Mouse (Mus musculus) lung, adult 2 months (tissue): ENCODE data around the gene Pfdn2. TPM values are rescaled to one million over a fixed set of nuclear protein-coding genes. Genes with fewer than 3 reads are reported as not detected.

Experiments
- DNase-seq: peaks from one replicate; pipeline ENCODE4 v3.0.0; 2022
- H3K4me1 ChIP-seq: fragments of 200-500 bp; 2 replicates; pipeline ENCODE4 v1.6.1; 2011; ENCODE audit warnings: low read length; ENCODE audit not compliant: control insufficient read depth, insufficient read depth
- H3K4me3 ChIP-seq: fragments of 200-500 bp; replicated peaks from 2 replicates; pipeline ENCODE3; 2011; ENCODE audit warnings: low read depth, mild to moderate bottlenecking, control low read depth, low read length; ENCODE audit errors: extremely low read depth
- CTCF ChIP-seq: fragments of 200-500 bp; IDR thresholded peaks from 2 replicates; pipeline ENCODE4 v1.5.1; 2011; ENCODE audit warnings: mild to moderate bottlenecking, low read length, control low read depth; ENCODE audit not compliant: insufficient read depth
- POLR2A ChIP-seq: fragments of 200-500 bp; IDR thresholded peaks from 2 replicates; pipeline ENCODE4 v1.6.1; 2011; ENCODE audit warnings: low read depth, mild to moderate bottlenecking, control low read depth, low read length, borderline replicate concordance; ENCODE audit errors: extremely low read depth
- WGBS: fragments of 180-500 bp; shearing (Covaris S2); methylation state at CpG from one replicate; pipeline ENCODE4 v1.1.7; 2018; 5-methylcytosine and 5-hydroxymethylcytosine counted together
- polyA plus RNA-seq: library from polyadenylated mRNA; depleted of rRNA; stranded (reverse); fragments of >200 nt; gene quantifications from 2 replicates; pipeline ENCODE4 v1.2.3, GENCODE M21; 2012

The Pfdn2 gene
- polyA plus RNA-seq, 1 experiment, result 20.0 TPM

DNA sequence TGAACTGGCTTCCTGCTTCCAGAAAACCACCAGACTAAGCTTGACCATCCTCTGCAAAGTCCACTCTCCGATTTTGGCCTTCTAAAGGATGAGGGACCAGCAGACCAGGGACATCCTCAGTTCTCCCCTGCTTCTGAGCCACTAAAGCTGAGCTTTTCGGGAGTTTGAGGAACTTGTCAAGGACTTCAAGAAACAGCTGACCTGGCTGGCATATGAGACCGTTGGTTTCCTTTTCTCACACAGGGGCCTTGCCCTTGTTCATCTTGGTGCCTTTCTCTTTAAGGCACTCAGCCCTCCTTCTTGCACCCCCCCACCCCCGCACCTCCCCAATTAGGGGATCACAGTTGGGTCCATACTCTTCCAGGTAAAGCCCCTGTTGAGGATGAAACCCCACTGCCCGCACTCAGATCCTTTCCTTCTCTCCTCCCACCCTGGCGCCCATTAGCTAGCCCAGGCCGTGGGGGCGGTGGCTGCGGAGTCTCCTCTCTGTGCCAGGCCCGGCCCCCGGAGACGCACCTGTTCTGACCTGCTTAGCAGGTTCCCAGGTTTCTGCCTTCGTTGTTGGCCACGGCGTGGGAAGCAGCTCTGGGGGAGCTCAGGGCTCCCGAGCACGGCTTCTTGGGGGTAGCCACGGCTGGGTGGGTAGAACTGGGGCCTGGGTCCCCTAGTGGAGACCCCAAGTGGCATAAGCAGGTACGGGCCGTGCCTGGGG, 24.5 kb downstream of the Pfdn2 start, which contains the start of gene Nectin4:
Gene Nectin4 (plus strand): TSS at position 255 of the 712 bp plus-strand sequence.
- peaks cover 3% of the 10 kb centered on the region; the same call in 1 of the 2 replicates for H3K4me1 ChIP-seq
- WGBS, result 30% methylated on average over 20 of the region's 20 CpGs
- peak within 1 kb of the TSS; percentile 46 for H3K4me3 ChIP-seq
- TF ChIP-seq POLR2A (peak; percentile 64; the same call in 1 of the 2 replicates), CTCF (no peak)
- peak; percentile 71 for DNase-seq

GRCm38 (mm10) chr1:171372880-171373279, 27.4 kb downstream of the Pfdn2 start:
- WGBS, result 61% methylated on average over 3 of the region's 3 CpGs
- TF ChIP-seq POLR2A, result no peak
- no peak for TF ChIP-seq CTCF
- Histone ChIP-seq H3K4me3 (no peak overlapping the region), H3K4me1 (peaks cover 7% of the 10 kb centered on the region)
- no peak for DNase-seq

GRCm38 (mm10) chr1:171373946-171374345, 28.5 kb downstream of the Pfdn2 start:
- DNase-seq, result no peak
- peaks cover 7% of the 10 kb centered on the region for H3K4me1 ChIP-seq
- TF ChIP-seq POLR2A, result no peak
- H3K4me3 ChIP-seq, result no peak overlapping the region
- WGBS, result 11% methylated on average over 3 of the region's 4 CpGs

GRCm38 (mm10) chr1:171375646-171376097, 30.2 kb downstream of the Pfdn2 start:
- peak; percentile 80 for DNase-seq
- TF ChIP-seq CTCF (no peak), POLR2A (no peak)
- Histone ChIP-seq H3K4me1 (peaks cover 11% of the 10 kb centered on the region), H3K4me3 (no peak overlapping the region)
- WGBS, result 44% methylated on average over 9 of the region's 9 CpGs

DNA sequence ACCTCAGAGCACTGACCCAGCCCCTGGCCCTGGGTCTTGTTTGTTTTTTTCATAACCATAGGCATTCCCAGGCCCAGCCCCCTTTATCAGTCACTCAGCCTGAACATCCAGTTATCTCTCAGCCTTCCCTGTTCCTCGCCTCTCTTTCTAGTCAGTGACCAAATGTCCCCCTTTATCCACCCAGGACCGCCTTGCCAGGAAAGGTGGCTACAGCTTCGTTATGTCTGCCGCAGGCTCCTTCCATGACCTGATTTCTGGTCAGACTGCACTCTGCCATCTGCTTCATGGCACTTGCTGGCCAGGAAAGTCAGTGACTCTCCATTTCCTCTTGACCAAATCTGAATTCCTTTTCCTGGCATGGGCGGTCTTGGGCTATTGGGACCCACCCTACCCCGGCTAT, 32.8 kb downstream of the Pfdn2 start:
- H3K4me1 ChIP-seq, result peaks cover 11% of the 10 kb centered on the region
- H3K4me3 ChIP-seq, result no peak overlapping the region
- no peak for TF ChIP-seq POLR2A
- no peak for DNase-seq
- WGBS, result 85% methylated on average over 6 of the region's 6 CpGs

GRCm38 (mm10) chr1:171379935-171380599, 34.6 kb downstream of the Pfdn2 start:
- Histone ChIP-seq H3K4me3 (no peak overlapping the region), H3K4me1 (peaks cover 8% of the 10 kb centered on the region)
- WGBS, result 7% methylated on average over 31 of the region's 31 CpGs
- no peak for TF ChIP-seq POLR2A
- peak; percentile 76 for TF ChIP-seq CTCF
- DNase-seq, result peak; percentile 78

GRCm38 (mm10) chr1:171382096-171382620, 36.7 kb downstream of the Pfdn2 start:
- 74% methylated on average over 11 of the region's 11 CpGs for WGBS
- DNase-seq, result no peak
- Histone ChIP-seq H3K4me3 (no peak overlapping the region), H3K4me1 (peaks cover 5% of the 10 kb centered on the region; the same call in 1 of the 2 replicates)
- TF ChIP-seq POLR2A, result no peak
- TF ChIP-seq CTCF, result no peak

DNA sequence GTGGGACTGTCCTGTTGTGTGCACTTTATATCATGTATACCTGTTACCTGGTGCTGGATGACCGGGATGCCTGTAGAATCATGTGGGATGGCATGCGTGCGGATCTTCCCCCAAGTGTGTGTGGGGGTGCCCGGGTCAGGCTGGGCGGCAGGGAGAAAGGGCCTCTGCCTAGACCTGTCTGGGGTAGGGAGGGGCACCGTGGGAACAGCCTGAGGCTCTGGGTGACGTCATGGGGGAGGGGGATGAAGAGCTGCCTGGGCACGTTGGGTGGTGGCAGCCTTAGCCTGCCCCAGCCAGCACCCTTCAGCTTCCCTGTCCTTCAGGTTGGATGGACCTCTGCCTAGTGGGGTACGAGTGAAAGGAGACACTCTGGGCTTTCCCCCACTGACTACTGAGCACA, 38.9 kb downstream of the Pfdn2 start:
- no peak for DNase-seq
- WGBS, result 64% methylated on average over 9 of the region's 9 CpGs
- Histone ChIP-seq H3K4me3 (no peak overlapping the region), H3K4me1 (peaks cover 5% of the 10 kb centered on the region; the same call in 1 of the 2 replicates)
- TF ChIP-seq POLR2A (no peak), CTCF (no peak)

- Histone ChIP-seq H3K4me1 (peaks cover 1% of the 10 kb centered on the region; the same call in 1 of the 2 replicates), H3K4me3 (no peak overlapping the region)
- WGBS, result 61% methylated on average over 9 of the region's 9 CpGs
- TF ChIP-seq CTCF (no peak), POLR2A (no peak)
- DNase-seq, result no peak
These were observed 39.7 kb downstream of the Pfdn2 start for GRCm38 (mm10) chr1:171385171-171385570.

GRCm38 (mm10) chr1:171387099-171387498, 41.6 kb downstream of the Pfdn2 start:
- 0 out of 2 replicates have a peak, but pooled peaks have one; percentile 10 for TF ChIP-seq CTCF
- no peak for TF ChIP-seq POLR2A
- Histone ChIP-seq H3K4me3 (no peak overlapping the region), H3K4me1 (no peaks in the 10 kb centered on the region)
- 52% methylated on average over 6 of the region's 6 CpGs for WGBS
- no peak for DNase-seq
